Mouse (Mus musculus) forebrain, embryonic 10.5 days (tissue): ENCODE results near the gene Fbl. TPM values are rescaled to one million over a fixed set of nuclear protein-coding genes. Genes with fewer than 3 reads are reported as not detected.

Source experiments
- polyA plus RNA-seq: library from polyadenylated mRNA; unstranded; fragments of >200 nt; fragmentation: Nextera tagmentation; extraction: Ambion mirVana; gene quantifications from 2 replicates; pipeline ENCODE4 v1.2.1, GENCODE M21; 2016

The Fbl gene
- polyA plus RNA-seq, 1 experiment from 2014 or later: 180 TPM

Other genes starting within 250 kb of the Fbl start
- gene Zfp974, start 240.2 kb upstream of the Fbl start, polyA plus RNA-seq: 10.6 and 12.0 TPM in 2 replicates
- gene Zfp780b, start 190.5 kb upstream of the Fbl start, polyA plus RNA-seq: 21.3 and 23.1 TPM in 2 replicates
- gene Zfp850, start 155.6 kb upstream of the Fbl start, polyA plus RNA-seq: 9.8 and 10.3 TPM in 2 replicates
- 445 and 464 TPM in 2 replicates for gene Psmc4, start 119.6 kb upstream of the Fbl start, polyA plus RNA-seq
- 0.25 and 0.40 TPM in 2 replicates for gene Fcgbp, start 98.5 kb upstream of the Fbl start, polyA plus RNA-seq
- 0.05 and 0.10 TPM in 2 replicates for gene 9530053A07Rik, start 40.2 kb upstream of the Fbl start, polyA plus RNA-seq
- 12.5 and 13.7 TPM in 2 replicates for gene Dyrk1b, start 9.8 kb downstream of the Fbl start, polyA plus RNA-seq
- gene Eid2, start 98.2 kb downstream of the Fbl start, polyA plus RNA-seq: 1.4 and 1.7 TPM in 2 replicates
- 9.6 and 9.7 TPM in 2 replicates for gene Eid2b, start 108.0 kb downstream of the Fbl start, polyA plus RNA-seq
- 0.50 and 0.66 TPM in 2 replicates for gene Selenov, start 121.5 kb downstream of the Fbl start, polyA plus RNA-seq
- 13.4 and 13.7 TPM in 2 replicates for gene Dll3, start 132.5 kb downstream of the Fbl start, polyA plus RNA-seq
- 238 and 253 TPM in 2 replicates for gene Timm50, start 142.4 kb downstream of the Fbl start, polyA plus RNA-seq
- 118 and 120 TPM in 2 replicates for gene Supt5, start 169.0 kb downstream of the Fbl start, polyA plus RNA-seq
- 939 and 976 TPM in 2 replicates for gene Rps16, start 180.9 kb downstream of the Fbl start, polyA plus RNA-seq
- gene Plekhg2, start 202.9 kb downstream of the Fbl start, polyA plus RNA-seq: 75.5 and 84.4 TPM in 2 replicates
- 4.5 TPM in 2 replicates for gene Zfp36, start 210.5 kb downstream of the Fbl start, polyA plus RNA-seq
- gene Med29, start 223.0 kb downstream of the Fbl start, polyA plus RNA-seq: 60.3 and 60.6 TPM in 2 replicates
- 82.3 and 95.9 TPM in 2 replicates for gene Paf1, start 223.2 kb downstream of the Fbl start, polyA plus RNA-seq